Mouse (Mus musculus) layer of hippocampus, adult 9-11 months (tissue): Measurements from ENCODE around the gene Rtel1.

Experiments
- DNase-seq: peaks from one replicate; pipeline ENCODE4 v3.0.0; 2022

The Rtel1 gene

DNA sequence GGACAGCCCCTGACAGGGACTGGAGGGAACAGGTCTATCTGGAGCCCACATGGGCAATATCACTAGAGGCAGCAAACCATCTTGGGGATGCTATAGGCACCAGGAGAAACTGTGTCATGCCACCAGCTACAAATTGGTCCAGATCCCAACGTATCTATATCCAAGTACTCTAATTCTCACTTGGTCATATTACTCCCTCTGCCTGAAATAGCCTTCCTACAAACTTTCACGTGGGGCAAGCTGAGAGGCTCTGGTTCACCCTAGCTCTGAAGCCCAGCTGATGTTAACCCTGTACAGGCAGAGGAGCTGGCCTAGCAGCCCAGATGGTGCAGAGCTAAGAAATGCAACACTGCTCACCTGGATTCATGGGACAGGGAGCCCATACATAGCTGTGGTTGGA is 72.0 kb downstream of the Rtel1 start:
- no peak for DNase-seq

DNA sequence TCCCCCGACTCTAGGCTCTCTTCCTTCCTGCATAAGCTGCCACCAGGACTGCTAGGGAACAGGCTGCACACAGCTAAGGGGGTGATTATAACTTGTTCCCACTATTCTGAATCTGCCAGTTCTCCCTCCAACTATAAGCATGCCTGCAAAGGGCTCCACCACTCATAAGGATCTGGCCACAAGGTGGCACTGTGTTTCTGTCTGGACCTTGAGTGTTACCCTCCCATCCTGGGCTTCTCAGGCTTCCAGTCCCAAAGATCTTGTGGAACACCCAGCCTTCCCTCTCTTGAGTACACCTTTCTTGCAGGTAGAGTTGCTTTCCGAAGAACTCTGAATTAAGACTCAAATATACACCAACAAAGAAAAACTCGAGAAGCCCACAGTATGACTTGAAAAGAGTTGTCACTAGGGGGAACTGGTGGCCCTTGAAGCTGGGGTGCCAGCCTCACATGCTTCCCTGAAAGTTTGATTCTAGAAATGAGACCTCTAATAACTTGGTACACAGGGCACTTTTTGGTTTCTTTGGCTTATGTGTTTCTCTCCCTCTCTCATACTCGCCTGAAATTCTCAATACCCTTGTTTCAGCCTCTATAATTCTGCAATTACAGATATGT is 73.2 kb downstream of the Rtel1 start:
- peak; percentile 77 for DNase-seq

DNA sequence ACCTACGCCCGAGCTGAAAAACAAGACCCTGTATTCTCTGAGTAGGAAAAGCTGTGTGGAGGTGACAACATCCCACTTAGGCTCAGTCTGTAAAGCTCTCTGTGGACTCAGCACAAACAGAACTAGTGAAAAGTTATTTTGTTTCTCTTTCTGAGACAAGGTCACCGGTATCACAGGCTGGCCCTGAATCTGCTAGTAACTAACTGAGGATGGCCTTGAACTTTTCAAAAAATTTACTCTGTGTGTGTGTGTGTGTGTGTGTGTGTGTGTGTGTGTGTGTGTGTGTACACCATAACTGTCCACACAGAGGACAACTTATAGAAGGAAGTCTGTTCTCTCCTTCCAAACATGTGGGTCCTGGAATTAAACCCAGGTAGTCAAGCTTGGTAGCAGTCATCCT is 74.5 kb downstream of the Rtel1 start:
- no peak for DNase-seq

DNA sequence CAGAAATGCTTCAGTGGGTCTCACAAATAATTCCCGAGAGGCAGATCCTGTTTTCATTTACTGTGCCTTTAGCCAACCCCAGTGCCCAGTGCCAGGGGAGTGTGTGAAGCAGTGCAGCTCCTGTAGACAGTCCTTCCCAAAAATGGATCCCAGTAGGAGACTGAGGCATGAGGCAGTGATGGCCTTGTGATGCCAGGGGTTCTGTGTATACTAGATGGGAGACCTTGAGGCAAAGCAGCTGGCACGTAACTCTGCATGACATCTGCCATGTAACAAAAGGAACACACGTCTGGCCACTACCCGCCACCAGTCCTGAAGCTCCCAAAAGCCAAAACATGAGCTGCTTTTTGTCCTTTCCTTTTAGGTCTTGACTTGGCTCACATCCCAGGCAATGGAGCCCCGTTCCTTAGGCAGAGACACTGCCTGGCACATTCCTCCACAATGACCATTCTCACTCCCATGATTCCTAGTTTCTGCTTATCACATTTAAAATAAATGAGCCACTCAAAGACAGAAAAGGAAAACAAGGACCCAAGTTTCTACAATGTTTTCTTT is 77.7 kb downstream of the Rtel1 start:
- DNase-seq = no peak

- no peak for DNase-seq
These were observed 82.0 kb downstream of the Rtel1 start for GRCm38 (mm10) chr2:181401497-181401896.

- DNase-seq = no peak
These were observed 84.2 kb downstream of the Rtel1 start for GRCm38 (mm10) chr2:181403722-181404121.
